Mouse (Mus musculus) liver, adult 2 months (tissue): ENCODE data around the gene Hes2.

Source experiments
- CTCF ChIP-seq: fragments of 200-500 bp; IDR thresholded peaks from 2 replicates; pipeline ENCODE4 v1.5.1; 2011; ENCODE audit warnings: low read depth, low read length, control low read depth
- POLR2A ChIP-seq: fragments of 200-500 bp; IDR thresholded peaks from 2 replicates; pipeline ENCODE4 v1.6.1; 2011; ENCODE audit warnings: low read length, control low read depth; ENCODE audit not compliant: insufficient read depth; ENCODE audit errors: extremely low read depth

- TF ChIP-seq POLR2A (no peak), CTCF (no peak)
Measured at GRCm38 (mm10) chr4:152146033-152146827, 12.4 kb upstream of the Hes2 start.
